Mouse (Mus musculus) forebrain, embryonic 16.5 days (tissue): ENCODE data around the gene Acadvl. TPM values are rescaled to one million over a fixed set of nuclear protein-coding genes. Genes with fewer than 3 reads are reported as not detected.

ENCODE experiments used
- ATAC-seq: fragments of 200-750 bp; cut with Nextera tagmentation; 2 replicates; pipeline ENCODE4 v1.8.0; 2017; ENCODE audit warnings: mild to moderate bottlenecking, moderate library complexity
- H3K27ac ChIP-seq: fragments of 300-500 bp; sonication (generic); 2 replicates; pipeline ENCODE4 v1.5.1; 2014; ENCODE audit warnings: low read length, control low read depth
- H3K27me3 ChIP-seq: fragments of 300-500 bp; sonication (generic); replicated peaks from 2 replicates; pipeline ENCODE4 v1.6.1; 2014; ENCODE audit warnings: low read length; ENCODE audit not compliant: control insufficient read depth, insufficient read depth
- H3K36me3 ChIP-seq: fragments of 300-500 bp; sonication (generic); 2 replicates; pipeline ENCODE4 v1.6.1; 2014; ENCODE audit not compliant: control insufficient read depth, insufficient read depth
- H3K4me1 ChIP-seq: fragments of 300-500 bp; sonication (generic); replicated peaks from 2 replicates; pipeline ENCODE4 v1.6.1; 2014; ENCODE audit warnings: low read length; ENCODE audit not compliant: control insufficient read depth, insufficient read depth
- H3K4me2 ChIP-seq: fragments of 300-500 bp; sonication (generic); 2 replicates; pipeline ENCODE4 v1.6.1; 2014; ENCODE audit warnings: mild to moderate bottlenecking, low read length, control low read depth
- H3K4me3 ChIP-seq: fragments of 300-500 bp; sonication (generic); replicated peaks from 2 replicates; pipeline ENCODE4 v1.5.1; 2014; ENCODE audit warnings: mild to moderate bottlenecking, low read length, control low read depth
- H3K9ac ChIP-seq: fragments of 300-500 bp; sonication (generic); replicated peaks from 2 replicates; pipeline ENCODE4 v1.6.1; 2014; ENCODE audit warnings: low read depth, low read length, control low read depth
- H3K9me3 ChIP-seq: fragments of 300-500 bp; sonication (generic); 2 replicates; pipeline ENCODE4 v1.6.1; 2016; ENCODE audit warnings: low read length; ENCODE audit not compliant: control insufficient read depth
- WGBS: fragments of 180-500 bp; shearing (Covaris S2); extraction: QIAGEN DNeasy Blood & Tissue Kit; methylation state at CpG from one replicate; pipeline ENCODE4 v1.1.7; 2014; 5-methylcytosine and 5-hydroxymethylcytosine counted together
- microRNA counts: library from miRNA; unstranded; fragments of <30 nt; microRNA quantifications from one replicate; lab custom pipeline; 2016
- microRNA-seq: library from miRNA; unstranded; fragments of <30 nt; microRNA quantifications from one replicate; pipeline ENCODE4, GENCODE M21; 2017
- polyA plus RNA-seq: library from polyadenylated mRNA; unstranded; fragments of >200 nt; fragmentation: Nextera tagmentation; extraction: Ambion mirVana; gene quantifications from 2 replicates; pipeline ENCODE4 v1.2.1, GENCODE M21; 2015

Acadvl gene
- polyA plus RNA-seq, 1 experiment from 2014 or later, result 60.6 TPM

- Histone ChIP-seq H3K27me3 (peaks cover 52% of the 10 kb centered on the region), H3K4me2 (no peak within 1 kb of the TSS), H3K4me1 (peaks cover 6% of the 10 kb centered on the region), H3K27ac (no peak within 1 kb of the TSS), H3K36me3 (peaks cover 13% of the 10 kb centered on the region), H3K9ac (no peak within 1 kb of the TSS), H3K9me3 (no peaks in the 10 kb centered on the region), H3K4me3 (no peak within 1 kb of the TSS; the same call in 1 of the 2 replicates)
- 10% methylated on average over 24 of the region's 24 CpGs for WGBS
- ATAC-seq, result no peak
Measured at GRCm38 (mm10) chr11:69964650-69965270, 50.5 kb downstream of the Acadvl start, which contains the start of gene Cldn7. Cldn7 (plus strand) TSS chr11:69964779.

- Histone ChIP-seq H3K4me1 (peaks cover 5% of the 10 kb centered on the region), H3K4me2 (no peak overlapping the region), H3K36me3 (no peaks in the 10 kb centered on the region), H3K4me3 (no peak overlapping the region), H3K27ac (no peak overlapping the region), H3K9me3 (no peaks in the 10 kb centered on the region), H3K9ac (no peak overlapping the region), H3K27me3 (peaks cover 38% of the 10 kb centered on the region)
- 48% methylated on average over 5 of the region's 5 CpGs for WGBS
- no peak for ATAC-seq
Measured at GRCm38 (mm10) chr11:69961841-69962240, 53.4 kb downstream of the Acadvl start.

GRCm38 (mm10) chr11:69960616-69961015 is 54.6 kb downstream of the Acadvl start:
- Histone ChIP-seq H3K4me1 (no peaks in the 10 kb centered on the region; the same call in 1 of the 2 replicates), H3K36me3 (no peaks in the 10 kb centered on the region), H3K27ac (no peak overlapping the region), H3K4me3 (no peak overlapping the region), H3K4me2 (no peak overlapping the region), H3K9ac (no peak overlapping the region), H3K27me3 (peaks cover 28% of the 10 kb centered on the region), H3K9me3 (no peaks in the 10 kb centered on the region)
- no peak for ATAC-seq
- 22% methylated on average over 5 of the region's 5 CpGs for WGBS

MicroRNA genes within 50 kb of the gene (microRNA counts, 519-probe panel; counts per million panel counts)
- microRNA mmu-miR-324-3p (lab: Ali Mortazavi, UCI) (not detected), microRNA mmu-miR-324-5p (lab: Ali Mortazavi, UCI) (2,816 counts per million, percentile 73 among the panel's probes with 10 or more counts)

Small RNA genes lying within 50 kb of the gene (microRNA-seq; reads per million reads assigned to microRNA genes)
- gene Gm44349, result not detected
- gene Mir324, result 3,521 reads per million, percentile 89 among the genes with 10 or more reads in this experiment

Other genes with a start within 250 kb of the Acadvl start
- 3.3 and 3.6 TPM in 2 replicates for gene Zbtb4, start 249.5 kb downstream of the Acadvl start, polyA plus RNA-seq
- gene Chrnb1, start 219.5 kb downstream of the Acadvl start, polyA plus RNA-seq, result 1.2 TPM in 2 replicates
- 5.2 and 5.9 TPM in 2 replicates for gene Fgf11, start 213.6 kb downstream of the Acadvl start, polyA plus RNA-seq
- 0.45 and 0.77 TPM in 2 replicates for gene Tmem102, start 209.8 kb downstream of the Acadvl start, polyA plus RNA-seq
- not detected in 2 replicates for gene Gm39566, start 200.1 kb downstream of the Acadvl start, polyA plus RNA-seq
- gene Spem2, start 196.9 kb downstream of the Acadvl start, polyA plus RNA-seq, result not detected in 2 replicates
- 0.72 and 0.75 TPM in 2 replicates for gene Spem1, start 193.2 kb downstream of the Acadvl start, polyA plus RNA-seq
- 18.7 and 22.8 TPM in 2 replicates for gene Nlgn2, start 177.6 kb downstream of the Acadvl start, polyA plus RNA-seq
- gene Tmem256, start 176.9 kb downstream of the Acadvl start, polyA plus RNA-seq, result 254 and 272 TPM in 2 replicates
- gene Plscr3, start 169.0 kb downstream of the Acadvl start, polyA plus RNA-seq, result 55.0 and 57.7 TPM in 2 replicates
- gene Tnk1, start 156.7 kb downstream of the Acadvl start, polyA plus RNA-seq, result 0.29 and 0.39 TPM in 2 replicates
- not detected in 2 replicates for gene Tmem95, start 137.4 kb downstream of the Acadvl start, polyA plus RNA-seq
- 1.3 and 1.9 TPM in 2 replicates for gene Kctd11, start 134.0 kb downstream of the Acadvl start, polyA plus RNA-seq
- 0.48 and 0.49 TPM in 2 replicates for gene Acap1, start 119.9 kb downstream of the Acadvl start, polyA plus RNA-seq
- gene 2810408A11Rik, start 114.4 kb downstream of the Acadvl start, polyA plus RNA-seq, result 16.4 and 18.5 TPM in 2 replicates
- 19.0 and 21.5 TPM in 2 replicates for gene Neurl4, start 114.3 kb downstream of the Acadvl start, polyA plus RNA-seq
- gene Gps2, start 101.5 kb downstream of the Acadvl start, polyA plus RNA-seq, result 81.2 and 91.8 TPM in 2 replicates
- 1,142 and 1,181 TPM in 2 replicates for gene Eif5a, start 93.5 kb downstream of the Acadvl start, polyA plus RNA-seq
- 3.3 and 3.4 TPM in 2 replicates for gene Ybx2, start 79.6 kb downstream of the Acadvl start, polyA plus RNA-seq
- 6.6 and 6.7 TPM in 2 replicates for gene Slc2a4, start 67.2 kb downstream of the Acadvl start, polyA plus RNA-seq
- gene Cldn7, start 50.6 kb downstream of the Acadvl start, polyA plus RNA-seq, result 0.84 TPM in 1 of 2 replicates, not detected in the other
- 19.0 and 24.6 TPM in 2 replicates for gene Ctdnep1, start 34.3 kb downstream of the Acadvl start, polyA plus RNA-seq
- 166 and 167 TPM in 2 replicates for gene Elp5, start 32.9 kb downstream of the Acadvl start, polyA plus RNA-seq
- 563 and 565 TPM in 2 replicates for gene Gabarap, start 24.3 kb downstream of the Acadvl start, polyA plus RNA-seq
- gene Phf23, start 19.6 kb downstream of the Acadvl start, polyA plus RNA-seq, result 63.7 and 66.8 TPM in 2 replicates
- gene Dvl2, start 14.8 kb downstream of the Acadvl start, polyA plus RNA-seq, result 34.6 and 34.7 TPM in 2 replicates
- gene Dlg4, start 1.5 kb upstream of the Acadvl start, polyA plus RNA-seq, result 25.6 and 32.7 TPM in 2 replicates
- 1.5 and 2.0 TPM in 2 replicates for gene Asgr1, start 38.7 kb upstream of the Acadvl start, polyA plus RNA-seq
- gene Asgr2, start 77.2 kb upstream of the Acadvl start, polyA plus RNA-seq, result not detected in 2 replicates
- 0.76 and 1.3 TPM in 2 replicates for gene Mgl2, start 114.9 kb upstream of the Acadvl start, polyA plus RNA-seq
- 0.68 and 0.80 TPM in 2 replicates for gene Clec10a, start 140.8 kb upstream of the Acadvl start, polyA plus RNA-seq
- 3.1 and 4.8 TPM in 2 replicates for gene Slc16a11, start 197.3 kb upstream of the Acadvl start, polyA plus RNA-seq
- gene Slc16a13, start 205.7 kb upstream of the Acadvl start, polyA plus RNA-seq, result 13.2 and 14.8 TPM in 2 replicates
- 6.9 and 8.1 TPM in 2 replicates for gene Bcl6b, start 214.4 kb upstream of the Acadvl start, polyA plus RNA-seq
- gene 0610010K14Rik, start 222.5 kb upstream of the Acadvl start, polyA plus RNA-seq, result 174 and 180 TPM in 2 replicates
- gene Gm21988, start 224.4 kb upstream of the Acadvl start, polyA plus RNA-seq, result 13.2 and 14.6 TPM in 2 replicates
- gene Rnasek, start 224.4 kb upstream of the Acadvl start, polyA plus RNA-seq, result 287 and 291 TPM in 2 replicates
- 0.42 and 0.82 TPM in 2 replicates for gene Alox12, start 239.9 kb upstream of the Acadvl start, polyA plus RNA-seq